Mouse (Mus musculus) liver, embryonic 14.5 days (tissue): ENCODE results near the gene Pwp2. TPM values are rescaled to one million over a fixed set of nuclear protein-coding genes. Genes with fewer than 3 reads are reported as not detected.

ENCODE experiments used
- ATAC-seq: fragments of 200-750 bp; cut with Nextera tagmentation; 2 replicates; pipeline ENCODE4 v1.8.0; 2017; ENCODE audit warnings: moderate number of reproducible peaks, mild to moderate bottlenecking, moderate library complexity; ENCODE audit not compliant: insufficient read depth
- DNase-seq, 3 experiments: peaks; one replicate each; pipeline ENCODE4 v3.0.0-alpha.2; 2012 to 2013; ENCODE audit warnings: low read depth in 3 of 3, low spot score in 3 of 3
- H3K27ac ChIP-seq: fragments of 300-500 bp; sonication (generic); 2 replicates; pipeline ENCODE4 v1.5.1; 2014; ENCODE audit warnings: moderate library complexity, mild to moderate bottlenecking, control low read depth, inconsistent platforms
- H3K27me3 ChIP-seq: fragments of 300-500 bp; sonication (generic); 2 replicates; pipeline ENCODE4 v1.6.1; 2014; ENCODE audit warnings: mild to moderate bottlenecking, low read length, moderate library complexity; ENCODE audit not compliant: control insufficient read depth, insufficient read depth
- H3K36me3 ChIP-seq: fragments of 300-500 bp; sonication (generic); replicated peaks from 2 replicates; pipeline ENCODE4 v1.6.1; 2014; ENCODE audit warnings: low read depth; ENCODE audit not compliant: control insufficient read depth, insufficient read depth
- H3K4me1 ChIP-seq, 2 experiments: fragments of 200-500 bp in 1 of 2; fragments of 300-500 bp in 1 of 2; sonication (generic) in 1 of 2; replicated peaks; 2 replicates each; pipeline ENCODE4 v1.6.1; 2012 to 2014; ENCODE audit warnings: antibody characterized with exemption in 1 of 2, inconsistent platforms in 1 of 2, low read length in 1 of 2; ENCODE audit not compliant: control insufficient read depth in 2 of 2, insufficient read depth in 2 of 2
- H3K4me2 ChIP-seq: fragments of 300-500 bp; sonication (generic); 2 replicates; pipeline ENCODE4 v1.6.1; 2014; ENCODE audit warnings: low read depth, mild to moderate bottlenecking, control low read depth, moderate library complexity
- H3K4me3 ChIP-seq, 2 experiments: fragments of 200-500 bp in 1 of 2; fragments of 300-500 bp in 1 of 2; sonication (generic) in 1 of 2; 2 replicates each; pipeline ENCODE4 v1.5.1; 2012 to 2014; ENCODE audit warnings: low read depth in 2 of 2, low read length in 2 of 2, mild to moderate bottlenecking in 2 of 2, control low read depth in 1 of 2, inconsistent platforms in 1 of 2, moderate library complexity in 1 of 2; ENCODE audit not compliant: insufficient read depth in 1 of 2
- H3K9ac ChIP-seq: fragments of 300-500 bp; sonication (generic); replicated peaks from 2 replicates; pipeline ENCODE4 v1.6.1; 2014; ENCODE audit warnings: mild to moderate bottlenecking, control low read depth, moderate library complexity
- H3K9me3 ChIP-seq: fragments of 300-500 bp; sonication (generic); 2 replicates; pipeline ENCODE4 v1.6.1; 2016; ENCODE audit warnings: low read length, mixed read lengths; ENCODE audit not compliant: control insufficient read depth
- CTCF ChIP-seq: IDR thresholded peaks from 2 replicates; pipeline ENCODE4 v1.5.1; 2016; ENCODE audit warnings: antibody characterized with exemption, low read depth, control low read depth
- EP300 ChIP-seq: IDR thresholded peaks from 2 replicates; pipeline ENCODE4 v1.6.1; 2016; ENCODE audit warnings: antibody characterized with exemption, low read depth
- WGBS: fragments of 180-500 bp; shearing (Covaris S2); extraction: QIAGEN DNeasy Blood & Tissue Kit; methylation state at CpG from one replicate; pipeline ENCODE4 v1.1.7; 2014; ENCODE audit not compliant: insufficient replicate concordance; 5-methylcytosine and 5-hydroxymethylcytosine counted together
- polyA plus RNA-seq, 2 experiments: library from polyadenylated mRNA; depleted of rRNA in 1 of 2; stranded (reverse) in 1 of 2; unstranded in 1 of 2; fragments of >200 nt; fragmentation: Nextera tagmentation in 1 of 2; extraction: Ambion mirVana in 1 of 2; gene quantifications; 2 replicates each; pipeline versions ENCODE4 v1.2.1 to v1.2.3; 2012 to 2014

The Pwp2 gene
- polyA plus RNA-seq, 2 experiments, result 7.2 to 7.5 TPM

DNA sequence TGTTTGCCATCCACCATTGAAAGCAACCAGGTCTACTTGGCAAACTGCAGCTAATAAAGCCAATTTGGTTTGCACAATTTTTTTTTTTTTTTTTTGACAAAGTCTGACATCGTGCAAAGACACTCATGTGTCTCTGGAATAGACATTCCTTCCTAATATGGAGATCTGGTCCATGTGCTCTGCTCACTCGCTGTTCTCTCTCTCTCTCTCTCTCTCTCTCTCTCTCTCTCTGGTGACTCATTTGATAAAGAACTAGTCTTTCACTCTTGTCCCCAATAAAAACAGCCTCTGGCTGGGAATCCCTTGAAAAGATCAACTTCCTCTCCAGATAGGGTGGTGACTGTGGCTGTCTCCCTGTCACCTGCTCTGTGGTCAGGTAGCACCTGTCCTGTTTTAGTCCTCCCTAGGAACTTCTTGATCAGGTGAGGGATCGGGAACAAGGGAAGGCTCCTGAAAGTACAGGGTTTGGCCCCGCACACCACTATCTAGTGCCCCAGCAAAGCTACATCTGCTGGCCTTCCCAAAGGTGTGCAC is 37.0 kb downstream of the Pwp2 start:
- TF ChIP-seq CTCF, result no peak
- TF ChIP-seq EP300, result no peak
- peaks cover 0 to 6% of the 10 kb centered on the region in 2 experiments; a peak in 3 of 4 replicates for H3K4me1 ChIP-seq
- H3K9ac ChIP-seq, result no peak overlapping the region
- H3K27ac ChIP-seq, result no peak overlapping the region
- no peak for DNase-seq
- H3K4me2 ChIP-seq, result no peak overlapping the region
- no peaks in the 10 kb centered on the region for H3K9me3 ChIP-seq
- H3K27me3 ChIP-seq, result no peaks in the 10 kb centered on the region
- WGBS, result 49% methylated on average over 4 of the region's 4 CpGs
- H3K4me3 ChIP-seq, result no peak overlapping the region
- no peaks in the 10 kb centered on the region for H3K36me3 ChIP-seq
- no peak for ATAC-seq

DNA sequence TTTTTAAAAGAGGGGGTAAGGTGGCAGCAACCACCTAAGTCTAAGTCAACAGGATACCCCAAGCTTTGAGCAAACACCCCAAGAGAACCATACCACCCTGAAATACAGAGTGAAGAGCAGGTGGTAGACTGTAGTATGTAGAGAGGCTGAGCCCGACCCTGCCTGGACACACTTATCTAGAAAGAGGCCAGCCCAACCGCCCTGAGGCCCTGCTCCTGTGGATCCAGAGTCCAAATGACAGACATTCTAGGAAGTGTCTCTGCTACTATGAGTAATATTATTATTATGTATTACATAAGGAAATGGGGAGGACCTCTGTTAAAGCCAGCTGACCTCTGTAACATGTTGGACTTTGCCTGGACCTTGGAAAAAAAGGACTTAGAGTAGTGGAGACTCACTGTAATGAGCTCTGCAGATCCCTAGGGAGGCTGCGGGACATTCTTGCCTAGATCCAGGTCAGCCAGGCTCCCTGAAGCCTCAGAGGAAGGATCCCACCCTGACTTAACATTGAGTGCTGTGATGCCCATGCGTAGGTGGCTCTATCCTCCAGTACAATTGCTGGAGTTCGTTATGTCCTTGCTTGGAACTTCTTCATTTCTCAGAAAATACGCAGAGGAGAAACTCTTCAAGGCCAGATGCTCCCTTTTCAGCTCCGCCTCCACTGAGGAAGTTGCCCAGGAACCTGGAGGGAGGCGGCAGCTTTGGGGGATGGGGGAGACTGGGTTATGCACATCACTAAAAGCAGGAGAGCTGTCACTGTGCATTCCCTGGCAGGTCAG is 41.0 kb downstream of the Pwp2 start:
- no peak overlapping the region for H3K4me3 ChIP-seq
- no peak for TF ChIP-seq CTCF
- no peak for TF ChIP-seq EP300
- H3K36me3 ChIP-seq, result no peaks in the 10 kb centered on the region
- H3K9ac ChIP-seq, result no peak overlapping the region
- H3K27ac ChIP-seq, result no peak overlapping the region
- no peak overlapping the region for H3K4me2 ChIP-seq
- DNase-seq (no peak), ATAC-seq (no peak)
- WGBS, result 28% methylated on average over 8 of the region's 8 CpGs
- H3K9me3 ChIP-seq, result no peaks in the 10 kb centered on the region
- H3K4me1 ChIP-seq, result peaks cover 0 to 6% of the 10 kb centered on the region in 2 experiments; a peak in 3 of 4 replicates
- no peaks in the 10 kb centered on the region for H3K27me3 ChIP-seq

DNA sequence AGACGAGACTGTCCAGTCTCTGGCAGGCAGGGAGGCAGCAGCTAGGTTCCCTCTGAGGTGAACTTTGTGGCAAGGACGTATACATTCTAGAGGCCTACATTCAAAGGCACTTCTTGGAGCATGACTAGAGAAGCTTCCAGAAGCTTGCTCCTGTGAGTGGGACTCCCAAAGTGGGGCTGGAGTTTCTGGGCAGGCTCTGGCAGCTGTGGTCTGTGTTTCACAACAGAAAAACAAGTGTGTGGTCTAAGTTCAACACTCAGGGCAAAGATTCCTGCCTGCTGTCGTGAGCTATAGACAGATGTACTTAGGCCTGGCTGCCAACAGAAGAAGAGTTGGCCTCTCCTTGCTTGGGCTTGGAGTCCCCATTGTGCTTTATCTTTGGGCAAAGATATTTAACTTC is 44.1 kb downstream of the Pwp2 start:
- H3K9me3 ChIP-seq, result no peaks in the 10 kb centered on the region
- TF ChIP-seq EP300 (no peak), CTCF (no peak)
- H3K27me3 ChIP-seq, result no peaks in the 10 kb centered on the region
- H3K27ac ChIP-seq, result no peak overlapping the region
- no peak overlapping the region for H3K9ac ChIP-seq
- DNase-seq, result no peak
- peaks cover 0 to 5% of the 10 kb centered on the region in 2 experiments; a peak in 3 of 4 replicates for H3K4me1 ChIP-seq
- WGBS, result 43% methylated on average over 3 of the region's 3 CpGs
- no peak overlapping the region for H3K4me2 ChIP-seq
- H3K4me3 ChIP-seq, result no peak overlapping the region
- H3K36me3 ChIP-seq, result no peaks in the 10 kb centered on the region
- ATAC-seq, result no peak

DNA sequence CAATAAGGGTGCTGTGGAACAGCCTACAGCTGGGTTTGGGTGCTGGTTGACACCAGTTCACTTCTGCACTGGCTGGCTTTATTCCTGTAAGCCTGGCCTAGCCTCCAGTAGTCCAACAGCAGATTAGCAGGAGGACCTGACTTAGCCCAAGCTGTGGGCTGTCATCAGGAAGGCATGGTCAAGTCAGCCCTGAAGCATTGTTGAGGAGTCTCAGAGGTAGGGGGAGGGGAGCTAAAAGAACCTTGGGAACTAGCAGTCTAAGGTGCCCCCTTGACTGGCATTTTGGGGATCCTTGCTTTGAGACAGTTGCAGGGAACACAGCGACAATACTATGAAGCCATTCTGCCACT is 44.7 kb downstream of the Pwp2 start:
- WGBS, result 65% methylated on average over 1 of the region's 1 CpGs
- Histone ChIP-seq H3K4me3 (no peak overlapping the region), H3K27me3 (no peaks in the 10 kb centered on the region), H3K9ac (no peak overlapping the region), H3K4me2 (no peak overlapping the region), H3K36me3 (no peaks in the 10 kb centered on the region), H3K27ac (no peak overlapping the region), H3K9me3 (no peaks in the 10 kb centered on the region), H3K4me1 (peaks cover 0 to 10% of the 10 kb centered on the region in 2 experiments; a peak in 3 of 4 replicates)
- TF ChIP-seq EP300 (no peak), CTCF (no peak)
- DNase-seq, result no peak
- no peak for ATAC-seq

DNA sequence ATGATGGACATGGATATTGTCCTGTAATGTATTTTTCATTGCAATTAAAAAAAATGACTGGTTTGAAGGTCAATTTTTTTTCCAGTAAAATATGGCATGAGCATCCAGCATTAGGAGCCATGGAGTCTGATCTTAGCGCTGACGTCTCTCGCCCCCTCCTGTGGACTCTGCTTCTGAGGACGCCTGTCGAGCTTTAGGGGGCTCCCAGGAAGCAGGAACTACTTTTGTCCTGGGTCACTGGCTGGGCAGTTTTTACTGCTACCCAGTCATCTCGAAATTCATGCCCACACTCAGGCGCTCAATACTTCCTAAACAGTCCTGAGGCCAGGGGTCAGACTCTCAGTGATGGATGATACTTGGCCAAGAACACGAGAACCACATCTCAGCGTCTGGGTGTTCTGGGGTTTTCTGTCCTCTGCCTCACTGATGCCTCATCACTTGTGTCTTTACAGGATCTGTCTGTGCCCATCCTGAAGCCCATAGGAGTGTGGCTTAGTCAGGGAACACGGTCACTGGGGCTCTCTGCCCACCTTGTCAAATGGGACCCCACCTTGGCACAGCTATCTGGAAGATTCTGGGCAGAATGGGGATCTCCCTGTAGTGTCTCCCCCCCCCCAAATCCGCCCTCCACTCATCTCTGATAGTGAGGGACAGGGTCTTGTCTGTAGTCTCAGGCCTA is 45.2 kb downstream of the Pwp2 start:
- H3K4me2 ChIP-seq, result no peak overlapping the region
- H3K27me3 ChIP-seq, result no peaks in the 10 kb centered on the region
- H3K9me3 ChIP-seq, result no peaks in the 10 kb centered on the region
- no peak for DNase-seq
- peaks cover 0 to 11% of the 10 kb centered on the region in 2 experiments; a peak in 3 of 4 replicates for H3K4me1 ChIP-seq
- no peaks in the 10 kb centered on the region for H3K36me3 ChIP-seq
- H3K27ac ChIP-seq, result no peak overlapping the region
- no peak for TF ChIP-seq EP300
- TF ChIP-seq CTCF, result no peak
- no peak for ATAC-seq
- WGBS, result 52% methylated on average over 11 of the region's 11 CpGs
- H3K9ac ChIP-seq, result no peak overlapping the region
- H3K4me3 ChIP-seq, result no peak overlapping the region
